In the genomic region with DNA sequence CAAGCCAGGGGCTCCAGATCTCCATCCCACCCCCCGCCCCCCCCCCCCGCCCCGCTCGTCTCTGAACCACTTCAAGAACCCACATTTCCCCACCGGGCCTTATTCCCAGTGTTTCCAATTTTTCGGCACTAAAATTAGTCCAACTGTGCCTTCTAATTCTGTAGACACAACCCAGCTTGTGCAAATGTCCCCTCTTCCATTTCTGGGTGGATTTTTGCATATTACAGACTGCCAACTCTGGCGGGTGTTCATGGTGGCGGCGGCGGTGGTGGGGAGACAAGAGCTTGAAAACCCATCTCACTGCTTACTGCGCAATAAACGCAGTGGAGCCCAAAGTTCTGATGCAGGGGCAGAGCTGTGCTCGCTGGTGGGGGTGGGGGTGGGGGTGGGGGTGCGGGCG, we compare ENCODE assay signal across 18 mouse cellular contexts. TPM values are rescaled to one million over a fixed set of nuclear protein-coding genes. Genes with fewer than 3 reads are reported as not detected.
A peak's percentile ranks its signal among the peaks of the same experiment; 100 is the strongest.
DNase-seq lines count a peak whose midpoint lies in the region; ATAC-seq and TF ChIP-seq lines count a peak whose summit lies in the region.
"Had no signal": no experiment of that assay in that cellular context is flagged by ENCODE, and none has a peak within 500 bp of the region (broad histone marks: within the 10 kb centered on the region; RNA-seq: fewer than 3 reads in every experiment).

No protein-coding gene starts in this region.

- no peak overlapping the region for H3K4me3 ChIP-seq in hindbrain, embryonic 12.5 days
- H3K4me3 ChIP-seq in hindbrain, postnatal 0 days (ENCODE audit: low read length) = no peak overlapping the region
- no peak overlapping the region for H3K4me3 ChIP-seq in kidney, embryonic 15.5 days (replicated peaks)
- H3K4me3 ChIP-seq: embryonic facial prominence, embryonic 15.5 days; left cerebral cortex, adult 2 months; lung, embryonic 15.5 days; midbrain, embryonic 12.5 days had no signal

- no peaks in the 10 kb centered on the region; the same call in 1 of the 2 replicates for H3K27me3 ChIP-seq in hindbrain, embryonic 12.5 days
- no peaks in the 10 kb centered on the region for H3K27me3 ChIP-seq in hindbrain, postnatal 0 days (ENCODE audit: insufficient read depth, low read length)
- peaks cover 13% of the 10 kb centered on the region; the same call in 1 of the 2 replicates for H3K27me3 ChIP-seq in kidney, embryonic 15.5 days
- H3K27me3 ChIP-seq: embryonic facial prominence, embryonic 15.5 days; lung, embryonic 15.5 days; Patski had no signal

- H3K4me1 ChIP-seq in hindbrain, embryonic 12.5 days = peaks cover 26% of the 10 kb centered on the region
- H3K4me1 ChIP-seq in hindbrain, postnatal 0 days (ENCODE audit: insufficient read depth, low read length) = no peaks in the 10 kb centered on the region
- H3K4me1 ChIP-seq in kidney, embryonic 15.5 days = peaks cover 27% of the 10 kb centered on the region

- H3K9ac ChIP-seq in hindbrain, embryonic 12.5 days = no peak overlapping the region
- H3K9ac ChIP-seq in hindbrain, postnatal 0 days (replicated peaks; ENCODE audit: low read length) = no peak overlapping the region
- no peak overlapping the region for H3K9ac ChIP-seq in kidney, embryonic 15.5 days
- H3K9ac ChIP-seq: embryonic facial prominence, embryonic 15.5 days; lung, embryonic 15.5 days; midbrain, embryonic 12.5 days had no signal

- TF ChIP-seq CTCF in hindbrain, postnatal 0 days (IDR thresholded peaks at IDR 0.05; ENCODE audit: low read depth) = no peak

- DNase-seq in hindbrain, postnatal 0 days (ENCODE audit: low spot score) = no peak
- DNase-seq in frontal cortex, postnatal 10 days (ENCODE audit: low spot score in 2 of 2) = peak; percentile 44 to 55
- DNase-seq in left cerebral cortex, postnatal 14 days (ENCODE audit: low spot score in 2 of 2) = peak; percentile 69 to 71
- DNase-seq in right cerebral cortex, postnatal 14 days = peak; percentile 65
- DNase-seq in heart, postnatal 36 days = no peak
- DNase-seq: adrenal gland, postnatal 36 days; cerebellum, adult 8-10 months; gastrocnemius, postnatal 25 days; thymus, postnatal 25 days had no signal

- no peaks in the 10 kb centered on the region for H3K36me3 ChIP-seq in hindbrain, embryonic 12.5 days
- H3K36me3 ChIP-seq in hindbrain, postnatal 0 days (ENCODE audit: insufficient read depth, low read length) = no peaks in the 10 kb centered on the region
- no peaks in the 10 kb centered on the region for H3K36me3 ChIP-seq in kidney, embryonic 15.5 days
- H3K36me3 ChIP-seq: embryonic facial prominence, embryonic 15.5 days; lung, embryonic 15.5 days; midbrain, embryonic 12.5 days had no signal

- peak overlapping the region; percentile 19; the same call in 1 of the 2 replicates for H3K4me2 ChIP-seq in hindbrain, embryonic 12.5 days (replicated peaks)
- H3K4me2 ChIP-seq in hindbrain, postnatal 0 days (ENCODE audit: low read depth, low read length) = no peak overlapping the region
- no peak overlapping the region for H3K4me2 ChIP-seq in kidney, embryonic 15.5 days
- H3K4me2 ChIP-seq: embryonic facial prominence, embryonic 15.5 days; lung, embryonic 15.5 days; midbrain, embryonic 12.5 days had no signal

- H3K9me3 ChIP-seq in hindbrain, embryonic 12.5 days (replicated peaks) = no peaks in the 10 kb centered on the region
- H3K9me3 ChIP-seq in hindbrain, postnatal 0 days (ENCODE audit: low read length) = no peaks in the 10 kb centered on the region
- no peaks in the 10 kb centered on the region for H3K9me3 ChIP-seq in kidney, embryonic 15.5 days (replicated peaks)
- H3K9me3 ChIP-seq: embryonic facial prominence, embryonic 15.5 days; lung, embryonic 15.5 days; midbrain, embryonic 12.5 days had no signal

- 42% methylated on average over 15 of the region's 15 CpGs for WGBS in hindbrain, embryonic 12.5 days
- WGBS in hindbrain, postnatal 0 days = 50% methylated on average over 14 of the region's 15 CpGs
- WGBS in kidney, embryonic 15.5 days = 58% methylated on average over 14 of the region's 15 CpGs

- H3K27ac ChIP-seq in hindbrain, embryonic 12.5 days = no peak overlapping the region
- no peak overlapping the region for H3K27ac ChIP-seq in hindbrain, postnatal 0 days
- no peak overlapping the region for H3K27ac ChIP-seq in kidney, embryonic 15.5 days
- H3K27ac ChIP-seq: embryonic facial prominence, embryonic 15.5 days; lung, embryonic 15.5 days; midbrain, embryonic 12.5 days had no signal

- no peak for ATAC-seq in hindbrain, embryonic 12.5 days (ENCODE audit: low FRiP score)
- ATAC-seq in hindbrain, postnatal 0 days = no peak
- ATAC-seq in kidney, embryonic 15.5 days (replicated peaks; ENCODE audit: low FRiP score) = no peak
- no peak for ATAC-seq in cerebellum, adult (ENCODE audit: insufficient number of reproducible peaks, low FRiP score, low TSS enrichment)
- ATAC-seq: inflammation-experienced regulatory T-cells, adult 6 months; Patski had no signal

- intact Hi-C loops in left cerebral cortex, postnatal 14 days (cut with DNase I) = no loop called here
- intact Hi-C loops in heart, postnatal 36 days (cut with DNase I) = no loop called here

RNA-seq across cellular contexts. Expression of gene Med13l, which starts 27.8 kb away (rescaled TPM):
- 18.1 and 18.7 TPM in 2 replicates for polyA plus RNA-seq in hindbrain, embryonic 12.5 days (2016; fragmentation: Nextera tagmentation; extraction: Ambion mirVana)
- total RNA-seq in hindbrain, postnatal 0 days (2014; rRNA removed) = 27.1 and 28.9 TPM in 2 replicates
- polyA plus RNA-seq in hindbrain, postnatal 0 days (2015; fragmentation: Nextera tagmentation; extraction: Ambion mirVana) = 9.8 and 11.3 TPM in 2 replicates
- 10 to 100 TPM; 78.0 to 88.1 TPM for total RNA-seq in left cerebral cortex, postnatal 14 days (2021)
- total RNA-seq in heart, postnatal 36 days (2021) = 10 to 100 TPM; 29.7 to 32.2 TPM
- polyA plus RNA-seq in kidney, embryonic 15.5 days (2015; fragmentation: Nextera tagmentation; extraction: Ambion mirVana) = 8.5 and 10.2 TPM in 2 replicates

Comparison
In these comparisons a context has a peak if more than half of its experiments do, and no peak if none do; other contexts are left out.
1. DNase-seq: peak in frontal cortex, postnatal 10 days (2 of 2), left cerebral cortex, postnatal 14 days (2 of 2) and right cerebral cortex, postnatal 14 days (single experiment); none in hindbrain, postnatal 0 days (single experiment) and heart, postnatal 36 days (0 of 2).